Mouse (Mus musculus): ENCODE measurements around the gene Vpreb3. TPM values are rescaled to one million over a fixed set of nuclear protein-coding genes. Genes with fewer than 3 reads are reported as not detected.
"Not testable (repeated sequence)": the region's sequence is repeated elsewhere in the genome, so short reads cannot be mapped to it uniquely, and the experiment has no call there.

The Vpreb3 gene
- total RNA-seq, 2 experiments from 2014 or later = not detected

GRCm38 (mm10) chr10:75950791-75951210 lies 7.9 kb downstream of the Vpreb3 start:
- ATAC-seq (replicated peaks; ENCODE audit: low FRiP score, poor library complexity, severe bottlenecking) = no peak

- peak; percentile 79 for ATAC-seq (replicated peaks; ENCODE audit: low FRiP score, poor library complexity, severe bottlenecking)
Observed at GRCm38 (mm10) chr10:75951424-75952050, 8.7 kb downstream of the Vpreb3 start.

GRCm38 (mm10) chr10:75954381-75954811 lies 11.5 kb downstream of the Vpreb3 start, which contains the start of gene Gm5134:
Gene Gm5134 (plus strand): TSS chr10:75954514.
- no peak for ATAC-seq (replicated peaks; ENCODE audit: low FRiP score, poor library complexity, severe bottlenecking)

- no peak for ATAC-seq (replicated peaks; ENCODE audit: low FRiP score, poor library complexity, severe bottlenecking)
Observed at GRCm38 (mm10) chr10:75973846-75974245, 31.0 kb downstream of the Vpreb3 start.

- ATAC-seq (replicated peaks; ENCODE audit: low FRiP score, poor library complexity, severe bottlenecking) = 0 out of 2 replicates have a peak, but pooled peaks have one; percentile 24
Observed at GRCm38 (mm10) chr10:75975216-75975615, 32.4 kb downstream of the Vpreb3 start.

GRCm38 (mm10) chr10:75978119-75978834 lies 35.4 kb downstream of the Vpreb3 start:
- ATAC-seq (replicated peaks; ENCODE audit: low FRiP score, poor library complexity, severe bottlenecking) = no peak

- ATAC-seq (replicated peaks; ENCODE audit: low FRiP score, poor library complexity, severe bottlenecking) = no peak
Observed at GRCm38 (mm10) chr10:75978835-75979157, 35.9 kb downstream of the Vpreb3 start.

- no peak for ATAC-seq (replicated peaks; ENCODE audit: low FRiP score, poor library complexity, severe bottlenecking)
Observed at GRCm38 (mm10) chr10:75979432-75979831, 36.6 kb downstream of the Vpreb3 start.

- ATAC-seq (replicated peaks; ENCODE audit: low FRiP score, poor library complexity, severe bottlenecking) = no peak
Observed at GRCm38 (mm10) chr10:75990430-75991042, 47.7 kb downstream of the Vpreb3 start.

GRCm38 (mm10) chr10:75993616-75994240 lies 50.9 kb downstream of the Vpreb3 start:
- no peak for ATAC-seq (replicated peaks; ENCODE audit: low FRiP score, poor library complexity, severe bottlenecking)

- not testable (repeated sequence) for ATAC-seq (replicated peaks; ENCODE audit: low FRiP score, poor library complexity, severe bottlenecking)
Observed at GRCm38 (mm10) chr10:75994531-75995210, 51.8 kb downstream of the Vpreb3 start.

GRCm38 (mm10) chr10:75995463-75995862 lies 52.6 kb downstream of the Vpreb3 start:
- no peak for ATAC-seq (replicated peaks; ENCODE audit: low FRiP score, poor library complexity, severe bottlenecking)

- ATAC-seq (replicated peaks; ENCODE audit: low FRiP score, poor library complexity, severe bottlenecking) = no peak
Observed at GRCm38 (mm10) chr10:75996315-75996714, 53.5 kb downstream of the Vpreb3 start.

Other genes with a start within 250 kb of the Vpreb3 start
- 133 and 187 TPM in 2 replicates for gene Cabin1, start 178.7 kb upstream of the Vpreb3 start, total RNA-seq (2015; ENCODE audit: low replicate concordance)
- 246 and 264 TPM in 2 replicates for gene Cabin1, start 178.7 kb upstream of the Vpreb3 start, total RNA-seq (2017; ENCODE audit: low replicate concordance)
- gene Ddt, start 169.6 kb upstream of the Vpreb3 start, total RNA-seq (2015; ENCODE audit: low replicate concordance) = 5.4 TPM in 1 of 2 replicates, not detected in the other
- 4.6 and 5.0 TPM in 2 replicates for gene Ddt, start 169.6 kb upstream of the Vpreb3 start, total RNA-seq (2017; ENCODE audit: low replicate concordance)
- gene Gm20441, start 162.1 kb upstream of the Vpreb3 start, total RNA-seq (2015; ENCODE audit: low replicate concordance) = not detected in 2 replicates
- gene Gm20441, start 162.1 kb upstream of the Vpreb3 start, total RNA-seq (2017; ENCODE audit: low replicate concordance) = not detected in 2 replicates
- gene Gstt3, start 161.6 kb upstream of the Vpreb3 start, total RNA-seq (2015; ENCODE audit: low replicate concordance) = 0.42 TPM in 1 of 2 replicates, not detected in the other
- gene Gstt3, start 161.6 kb upstream of the Vpreb3 start, total RNA-seq (2017; ENCODE audit: low replicate concordance) = 0.51 TPM in 1 of 2 replicates, not detected in the other
- 6.3 and 24.0 TPM in 2 replicates for gene Gstt1, start 144.5 kb upstream of the Vpreb3 start, total RNA-seq (2015; ENCODE audit: low replicate concordance)
- 4.1 and 6.8 TPM in 2 replicates for gene Gstt1, start 144.5 kb upstream of the Vpreb3 start, total RNA-seq (2017; ENCODE audit: low replicate concordance)
- gene Gstt4, start 120.5 kb upstream of the Vpreb3 start, total RNA-seq (2015; ENCODE audit: low replicate concordance) = not detected in 2 replicates
- 0.84 TPM in 1 of 2 replicates, not detected in the other for gene Gstt4, start 120.5 kb upstream of the Vpreb3 start, total RNA-seq (2017; ENCODE audit: low replicate concordance)
- gene Gstt2, start 105.6 kb upstream of the Vpreb3 start, total RNA-seq (2015; ENCODE audit: low replicate concordance) = 7.9 and 8.8 TPM in 2 replicates
- 2.4 and 11.0 TPM in 2 replicates for gene Gstt2, start 105.6 kb upstream of the Vpreb3 start, total RNA-seq (2017; ENCODE audit: low replicate concordance)
- 47.2 and 79.7 TPM in 2 replicates for gene Mif, start 82.8 kb upstream of the Vpreb3 start, total RNA-seq (2015; ENCODE audit: low replicate concordance)
- 48.1 and 65.8 TPM in 2 replicates for gene Mif, start 82.8 kb upstream of the Vpreb3 start, total RNA-seq (2017; ENCODE audit: low replicate concordance)
- 1.7 TPM in 1 of 2 replicates, not detected in the other for gene Derl3, start 49.6 kb upstream of the Vpreb3 start, total RNA-seq (2015; ENCODE audit: low replicate concordance)
- gene Derl3, start 49.6 kb upstream of the Vpreb3 start, total RNA-seq (2017; ENCODE audit: low replicate concordance) = not detected in 2 replicates
- gene Smarcb1, start 21.4 kb upstream of the Vpreb3 start, total RNA-seq (2015; ENCODE audit: low replicate concordance) = 9.4 and 16.9 TPM in 2 replicates
- 15.7 and 16.7 TPM in 2 replicates for gene Smarcb1, start 21.4 kb upstream of the Vpreb3 start, total RNA-seq (2017; ENCODE audit: low replicate concordance)
- gene Chchd10, start 9.9 kb upstream of the Vpreb3 start, total RNA-seq (2015; ENCODE audit: low replicate concordance) = 33.2 and 46.5 TPM in 2 replicates
- 27.2 and 33.2 TPM in 2 replicates for gene Chchd10, start 9.9 kb upstream of the Vpreb3 start, total RNA-seq (2017; ENCODE audit: low replicate concordance)
- gene Mmp11, start 6.6 kb upstream of the Vpreb3 start, total RNA-seq (2015; ENCODE audit: low replicate concordance) = not detected in 2 replicates
- gene Mmp11, start 6.6 kb upstream of the Vpreb3 start, total RNA-seq (2017; ENCODE audit: low replicate concordance) = 1.1 TPM in 1 of 2 replicates, not detected in the other
- 91.3 and 110 TPM in 2 replicates for gene Gm867, start 2.4 kb upstream of the Vpreb3 start, total RNA-seq (2015; ENCODE audit: low replicate concordance)
- 27.6 and 34.8 TPM in 2 replicates for gene Gm867, start 2.4 kb upstream of the Vpreb3 start, total RNA-seq (2017; ENCODE audit: low replicate concordance)
- not detected in 2 replicates for gene Gm5134, start 11.5 kb downstream of the Vpreb3 start, total RNA-seq (2015; ENCODE audit: low replicate concordance)
- gene Gm5134, start 11.5 kb downstream of the Vpreb3 start, total RNA-seq (2017; ENCODE audit: low replicate concordance) = 1.3 TPM in 1 of 2 replicates, not detected in the other
- gene Zfp280b, start 89.6 kb downstream of the Vpreb3 start, total RNA-seq (2015; ENCODE audit: low replicate concordance) = 0.63 and 2.7 TPM in 2 replicates
- gene Zfp280b, start 89.6 kb downstream of the Vpreb3 start, total RNA-seq (2017; ENCODE audit: low replicate concordance) = 1.8 and 2.2 TPM in 2 replicates
- gene Slc5a4b, start 167.9 kb downstream of the Vpreb3 start, total RNA-seq (2015; ENCODE audit: low replicate concordance) = not detected in 2 replicates
- 0.51 TPM in 1 of 2 replicates, not detected in the other for gene Slc5a4b, start 167.9 kb downstream of the Vpreb3 start, total RNA-seq (2017; ENCODE audit: low replicate concordance)
- not detected in 2 replicates for gene Slc5a4a, start 204.4 kb downstream of the Vpreb3 start, total RNA-seq (2015; ENCODE audit: low replicate concordance)
- gene Slc5a4a, start 204.4 kb downstream of the Vpreb3 start, total RNA-seq (2017; ENCODE audit: low replicate concordance) = not detected in 2 replicates

Measured in erythroblast, adult 5-6 weeks (primary cell).